20 mouse cellular contexts compared by ENCODE assay signal in the genomic region with DNA sequence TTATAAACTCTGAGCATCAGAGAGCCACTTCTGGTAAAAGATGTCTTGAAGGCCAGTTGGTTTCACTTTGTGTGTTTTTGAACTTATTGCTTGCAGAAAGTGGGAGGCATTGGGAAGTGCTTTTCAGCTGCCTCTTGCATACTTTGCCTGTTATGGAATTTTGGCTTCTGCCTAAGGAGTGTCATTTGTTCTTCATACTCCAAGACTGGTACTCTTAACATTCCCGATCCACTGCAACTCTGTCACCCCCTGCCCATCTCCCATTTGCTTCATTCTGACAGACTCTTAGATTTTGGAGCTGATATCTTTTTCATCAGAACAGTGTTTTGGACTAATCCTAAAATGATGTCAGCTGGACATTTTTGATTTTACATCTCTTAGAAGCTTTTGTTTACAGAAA. TPM values are rescaled to one million over a fixed set of nuclear protein-coding genes. Genes with fewer than 3 reads are reported as not detected.
DNase-seq lines count a peak whose midpoint lies in the region; ATAC-seq and TF ChIP-seq lines count a peak whose summit lies in the region.
"Had no signal": no experiment of that assay in that cellular context is flagged by ENCODE, and none has a peak within 500 bp of the region (broad histone marks: within the 10 kb centered on the region; RNA-seq: fewer than 3 reads in every experiment).

No protein-coding gene starts in this region.

- WGBS in kidney, adult 2 months, result 67% methylated on average over 1 of the region's 1 CpGs
- WGBS in stomach, embryonic 16.5 days, result 53% methylated on average over 1 of the region's 1 CpGs
- 40% methylated on average over 1 of the region's 1 CpGs for WGBS in stomach, postnatal 0 days
- 82% methylated on average over 1 of the region's 1 CpGs for WGBS in hindbrain, postnatal 0 days

- no peak overlapping the region for H3K9ac ChIP-seq in stomach, embryonic 16.5 days (ENCODE audit: low read length)
- no peak overlapping the region for H3K9ac ChIP-seq in stomach, postnatal 0 days (ENCODE audit: low read length)
- H3K9ac ChIP-seq in hindbrain, postnatal 0 days (replicated peaks; ENCODE audit: low read length), result no peak overlapping the region
- H3K9ac ChIP-seq: embryonic facial prominence, embryonic 13.5 days; forebrain, embryonic 13.5 days; forebrain, postnatal 0 days; heart, embryonic 12.5 days; hindbrain, embryonic 15.5 days had no signal

- ATAC-seq in stomach, embryonic 16.5 days (ENCODE audit: insufficient read depth, low FRiP score), result no peak
- ATAC-seq in stomach, postnatal 0 days (ENCODE audit: low FRiP score, low TSS enrichment), result no peak
- ATAC-seq in hindbrain, postnatal 0 days, result no peak
- ATAC-seq: forebrain, embryonic 13.5 days; forebrain, postnatal 0 days; inflammation-experienced regulatory T-cells, adult 6 months had no signal

- no peaks in the 10 kb centered on the region for H3K4me1 ChIP-seq in kidney, adult 2 months (ENCODE audit: control insufficient read depth, insufficient read depth, low read length)
- no peaks in the 10 kb centered on the region; the same call in none of the 2 replicates for H3K4me1 ChIP-seq in stomach, embryonic 16.5 days (ENCODE audit: control insufficient read depth, insufficient read depth, low read length)
- no peaks in the 10 kb centered on the region for H3K4me1 ChIP-seq in stomach, postnatal 0 days (replicated peaks; ENCODE audit: control insufficient read depth, insufficient read depth)
- no peaks in the 10 kb centered on the region for H3K4me1 ChIP-seq in hindbrain, postnatal 0 days (ENCODE audit: insufficient read depth, low read length)
- H3K4me1 ChIP-seq: embryonic facial prominence, embryonic 13.5 days; forebrain, embryonic 13.5 days; heart, embryonic 12.5 days; hindbrain, embryonic 15.5 days had no signal

- no peak for TF ChIP-seq POLR2A in kidney, adult 2 months (IDR thresholded peaks at IDR 0.05; ENCODE audit: low read depth, low read length)
- TF ChIP-seq POLR2A in myocyte (IDR thresholded peaks at IDR 0.05; ENCODE audit: insufficient read length, low read depth), result no peak

- H3K4me3 ChIP-seq in kidney, adult 2 months (ENCODE audit: insufficient read depth, low read depth, low read length), result no peak overlapping the region
- H3K4me3 ChIP-seq in stomach, embryonic 16.5 days (replicated peaks; ENCODE audit: low read length), result no peak overlapping the region
- no peak overlapping the region for H3K4me3 ChIP-seq in stomach, postnatal 0 days (ENCODE audit: low read depth, low read length)
- no peak overlapping the region for H3K4me3 ChIP-seq in myocyte
- no peak overlapping the region for H3K4me3 ChIP-seq in hindbrain, postnatal 0 days (ENCODE audit: low read length)
- H3K4me3 ChIP-seq: embryonic facial prominence, embryonic 13.5 days; forebrain, embryonic 13.5 days; heart, embryonic 12.5 days; hindbrain, embryonic 15.5 days had no signal

- TF ChIP-seq CTCF in kidney, adult 2 months (conservative IDR thresholded peaks at IDR 0.05; ENCODE audit: insufficient read depth, insufficient read length, low read depth, low read length), result no peak
- no peak for TF ChIP-seq CTCF in stomach, postnatal 0 days (IDR thresholded peaks at IDR 0.05; ENCODE audit: low read depth)
- no peak for TF ChIP-seq CTCF in hindbrain, postnatal 0 days (IDR thresholded peaks at IDR 0.05; ENCODE audit: low read depth)

- TF ChIP-seq EP300 in stomach, postnatal 0 days (optimal IDR thresholded peaks at IDR 0.05), result no peak

- DNase-seq in kidney, adult 2 months, result no peak
- no peak for DNase-seq in kidney, postnatal 14 days
- no peak for DNase-seq in stomach, postnatal 0 days (ENCODE audit: low spot score)
- no peak for DNase-seq in hindbrain, postnatal 0 days (ENCODE audit: low spot score)
- DNase-seq: adrenal gland, adult 8-10 months; adrenal gland, postnatal 36 days; cerebellum, adult 11-12 months; cerebellum, adult 9-10 months; cerebellum, postnatal 25 days; forebrain, postnatal 0 days; gastrocnemius, postnatal 36 days; heart, adult 18-20 months; heart, postnatal 36 days had no signal

- H3K27me3 ChIP-seq in kidney, adult 2 months (replicated peaks; ENCODE audit: control insufficient read depth, insufficient read depth, low read length), result no peaks in the 10 kb centered on the region
- no peaks in the 10 kb centered on the region for H3K27me3 ChIP-seq in stomach, embryonic 16.5 days (ENCODE audit: control insufficient read depth, insufficient read depth, low read length)
- H3K27me3 ChIP-seq in stomach, postnatal 0 days (ENCODE audit: control insufficient read depth, insufficient read depth, low read length), result no peaks in the 10 kb centered on the region
- no peaks in the 10 kb centered on the region for H3K27me3 ChIP-seq in myocyte (ENCODE audit: control insufficient read depth, insufficient read depth, insufficient read length)
- H3K27me3 ChIP-seq in hindbrain, postnatal 0 days (ENCODE audit: insufficient read depth, low read length), result no peaks in the 10 kb centered on the region
- H3K27me3 ChIP-seq: embryonic facial prominence, embryonic 13.5 days; forebrain, embryonic 13.5 days; heart, embryonic 12.5 days; hindbrain, embryonic 15.5 days had no signal

- peak overlapping the region; percentile 71 for H3K27ac ChIP-seq in kidney, adult 2 months (ENCODE audit: insufficient read depth, low read depth, low read length)
- H3K27ac ChIP-seq in stomach, embryonic 16.5 days (ENCODE audit: low read length), result 0 out of 2 replicates have a peak overlapping the region, but pooled peaks have one; percentile 14
- H3K27ac ChIP-seq in stomach, postnatal 0 days (replicated peaks), result no peak overlapping the region; the same call in 1 of the 2 replicates
- no peak overlapping the region for H3K27ac ChIP-seq in hindbrain, postnatal 0 days
- H3K27ac ChIP-seq: embryonic facial prominence, embryonic 13.5 days; forebrain, embryonic 13.5 days; hindbrain, embryonic 15.5 days had no signal

- no peak overlapping the region for H3K4me2 ChIP-seq in stomach, embryonic 16.5 days (ENCODE audit: low read depth, low read length)
- H3K4me2 ChIP-seq in stomach, postnatal 0 days (replicated peaks; ENCODE audit: low read depth), result no peak overlapping the region
- H3K4me2 ChIP-seq in myocyte (ENCODE audit: low read depth), result peak overlapping the region; percentile 57
- H3K4me2 ChIP-seq in hindbrain, postnatal 0 days (ENCODE audit: low read depth, low read length), result no peak overlapping the region
- H3K4me2 ChIP-seq: embryonic facial prominence, embryonic 13.5 days; forebrain, embryonic 13.5 days; heart, embryonic 12.5 days; hindbrain, embryonic 15.5 days had no signal

- no peaks in the 10 kb centered on the region for H3K79me2 ChIP-seq in myocyte (ENCODE audit: control insufficient read depth, insufficient read depth)

- no peak overlapping the region for H3ac ChIP-seq in myocyte (ENCODE audit: control insufficient read depth, insufficient read length)

- H3K36me3 ChIP-seq in kidney, adult 2 months (ENCODE audit: control insufficient read depth, insufficient read depth, low read length), result no peaks in the 10 kb centered on the region
- no peaks in the 10 kb centered on the region for H3K36me3 ChIP-seq in stomach, embryonic 16.5 days (ENCODE audit: control insufficient read depth, insufficient read depth, low read length)
- H3K36me3 ChIP-seq in stomach, postnatal 0 days (ENCODE audit: control insufficient read depth, insufficient read depth, low read length), result no peaks in the 10 kb centered on the region
- H3K36me3 ChIP-seq in myocyte (ENCODE audit: control insufficient read depth, insufficient read depth), result no peaks in the 10 kb centered on the region
- no peaks in the 10 kb centered on the region for H3K36me3 ChIP-seq in hindbrain, postnatal 0 days (ENCODE audit: insufficient read depth, low read length)
- H3K36me3 ChIP-seq: embryonic facial prominence, embryonic 13.5 days; heart, embryonic 12.5 days; hindbrain, embryonic 15.5 days had no signal

- H3K9me3 ChIP-seq in stomach, embryonic 16.5 days (replicated peaks; ENCODE audit: control insufficient read depth, low read length), result no peaks in the 10 kb centered on the region
- no peaks in the 10 kb centered on the region for H3K9me3 ChIP-seq in stomach, postnatal 0 days (ENCODE audit: control insufficient read depth, low read length)
- H3K9me3 ChIP-seq in hindbrain, postnatal 0 days (ENCODE audit: low read length), result no peaks in the 10 kb centered on the region
- H3K9me3 ChIP-seq: embryonic facial prominence, embryonic 13.5 days; forebrain, embryonic 13.5 days; heart, embryonic 12.5 days; hindbrain, embryonic 15.5 days had no signal

TF ChIP-seq in myocyte, 11 proteins besides CTCF, POLR2A, EP300 and RAD21:
- TF ChIP-seq MYOG (IDR thresholded peaks at IDR 0.05; ENCODE audit: control insufficient read depth in 1 of 3, insufficient read depth in 1 of 3, insufficient read length in 2 of 3, low read depth in 2 of 3) (no peak), MYOD1 (IDR thresholded peaks at IDR 0.05; ENCODE audit: control insufficient read depth in 1 of 3, insufficient read length in 2 of 3, low read depth in 2 of 3) (no peak), TCF3 (IDR thresholded peaks at IDR 0.05; ENCODE audit: insufficient read length, low read depth) (no peak), MAX (IDR thresholded peaks at IDR 0.05; ENCODE audit: low read depth) (no peak), TCF12 (IDR thresholded peaks at IDR 0.05; ENCODE audit: insufficient read depth, poor library complexity, severe bottlenecking) (no peak), USF1 (IDR thresholded peaks at IDR 0.05; ENCODE audit: low read depth) (no peak)
TF ChIP-seq in myocyte: peak in this region for 0.

RNA-seq across cellular contexts. Expression of a gene that starts 51.7 kb away (rescaled TPM):
- 54.5 and 72.9 TPM in 2 replicates for polyA plus RNA-seq in kidney, adult 2 months (2012; rRNA removed)
- 32.7 and 38.8 TPM in 2 replicates for polyA plus RNA-seq in stomach, embryonic 16.5 days (2015; fragmentation: Nextera tagmentation; extraction: Ambion mirVana)
- polyA plus RNA-seq in stomach, postnatal 0 days (2015; fragmentation: Nextera tagmentation; extraction: Ambion mirVana), result 84.1 and 87.8 TPM in 2 replicates
- 40.3 TPM for polyA plus RNA-seq in myocyte (2012; fragmentation: generic; extraction: Trizol)
- total RNA-seq in hindbrain, postnatal 0 days (2014; rRNA removed), result 210 and 300 TPM in 2 replicates
- polyA plus RNA-seq in hindbrain, postnatal 0 days (2015; fragmentation: Nextera tagmentation; extraction: Ambion mirVana), result 354 and 385 TPM in 2 replicates

Comparison
In these comparisons a context has a peak if more than half of its experiments do, and no peak if none do; other contexts are left out.
1. H3K27ac ChIP-seq: peak in kidney, adult 2 months (single experiment) and stomach, embryonic 16.5 days (single experiment); none in stomach, postnatal 0 days (single experiment) and hindbrain, postnatal 0 days (single experiment).